Mouse (Mus musculus): ENCODE results near the gene Krtap21-1.

- TF ChIP-seq EP300 (IDR thresholded peaks at IDR 0.05; ENCODE audit: low read depth) = no peak
- no peak for TF ChIP-seq CTCF (IDR thresholded peaks at IDR 0.05; ENCODE audit: low read depth)
These were observed 30.8 kb downstream of the Krtap21-1 start for GRCm38 (mm10) chr16:89372734-89373461.

Data from liver, embryonic 14.5 days (tissue).